Mouse (Mus musculus): ENCODE data around the gene Qrsl1. TPM values are rescaled to one million over a fixed set of nuclear protein-coding genes. Genes with fewer than 3 reads are reported as not detected.

The Qrsl1 gene
- polyA plus RNA-seq (2014; fragmentation: Illumina TruSeq; extraction: RNeasy Lipid Tissue Mini Kit (QIAGEN cat#74804); ENCODE audit: low read depth, low replicate concordance): 14.8 TPM

GRCm38 (mm10) chr10:43901578-43902194, at the start of gene Qrsl1, which contains the start of gene Rtn4ip1:
Gene Qrsl1, minus strand, starts transcription at chr10:43901745.
Gene Rtn4ip1, plus strand, starts transcription at chr10:43901807.

Other genes with a start within 250 kb of the Qrsl1 start
- 17.3 TPM for gene Rtn4ip1, start 62 bp upstream of the Qrsl1 start, polyA plus RNA-seq (2014; fragmentation: Illumina TruSeq; extraction: RNeasy Lipid Tissue Mini Kit (QIAGEN cat#74804); ENCODE audit: low read depth, low replicate concordance)
- gene Crybg1, start 247.1 kb upstream of the Qrsl1 start, polyA plus RNA-seq (2014; fragmentation: Illumina TruSeq; extraction: RNeasy Lipid Tissue Mini Kit (QIAGEN cat#74804); ENCODE audit: low read depth, low replicate concordance): 13.7 TPM